Mouse (Mus musculus): ENCODE data around the gene Ddx41. TPM values are rescaled to one million over a fixed set of nuclear protein-coding genes. Genes with fewer than 3 reads are reported as not detected.

The Ddx41 gene
- polyA plus RNA-seq, 1 experiment, result 53.6 TPM

GRCm38 (mm10) chr13:55543447-55543846 lies 7.0 kb upstream of the Ddx41 start:
- H3K27me3 ChIP-seq (ENCODE audit: control insufficient read depth, insufficient read depth, low read length), result no peaks in the 10 kb centered on the region
- H3K27ac ChIP-seq (ENCODE audit: insufficient read depth, low read depth, low read length), result no peak overlapping the region
- H3K4me1 ChIP-seq (ENCODE audit: control insufficient read depth, insufficient read depth, insufficient read length, low read length), result no peaks in the 10 kb centered on the region
- peaks cover 45% of the 10 kb centered on the region for H3K36me3 ChIP-seq (ENCODE audit: control insufficient read depth, insufficient read depth, low read length)
- 88% methylated on average over 8 of the region's 8 CpGs for WGBS
- TF ChIP-seq POLR2A (IDR thresholded peaks at IDR 0.05; ENCODE audit: low read depth, low read length), result no peak
- H3K4me3 ChIP-seq (ENCODE audit: low read depth, low read length), result no peak overlapping the region

- Histone ChIP-seq H3K4me1 (ENCODE audit: control insufficient read depth, insufficient read depth, insufficient read length, low read length) (no peaks in the 10 kb centered on the region), H3K27ac (ENCODE audit: insufficient read depth, low read depth, low read length) (no peak overlapping the region), H3K4me3 (ENCODE audit: low read depth, low read length) (no peak overlapping the region), H3K36me3 (ENCODE audit: control insufficient read depth, insufficient read depth, low read length) (peaks cover 45% of the 10 kb centered on the region), H3K27me3 (ENCODE audit: control insufficient read depth, insufficient read depth, low read length) (no peaks in the 10 kb centered on the region)
- WGBS, result 96% methylated on average over 4 of the region's 4 CpGs
- TF ChIP-seq CTCF (IDR thresholded peaks at IDR 0.05; ENCODE audit: extremely low read depth, insufficient read length, insufficient replicate concordance, low read depth, low read length) (no peak), POLR2A (IDR thresholded peaks at IDR 0.05; ENCODE audit: low read depth, low read length) (no peak)
These were observed 6.4 kb upstream of the Ddx41 start for GRCm38 (mm10) chr13:55542891-55543290.

- TF ChIP-seq POLR2A (IDR thresholded peaks at IDR 0.05; ENCODE audit: low read depth, low read length), result no peak
- no peak for TF ChIP-seq CTCF (IDR thresholded peaks at IDR 0.05; ENCODE audit: extremely low read depth, insufficient read length, insufficient replicate concordance, low read depth, low read length)
- Histone ChIP-seq H3K27me3 (ENCODE audit: control insufficient read depth, insufficient read depth, low read length) (no peaks in the 10 kb centered on the region), H3K27ac (ENCODE audit: insufficient read depth, low read depth, low read length) (no peak overlapping the region), H3K4me3 (ENCODE audit: low read depth, low read length) (no peak overlapping the region), H3K4me1 (ENCODE audit: control insufficient read depth, insufficient read depth, insufficient read length, low read length) (no peaks in the 10 kb centered on the region), H3K36me3 (ENCODE audit: control insufficient read depth, insufficient read depth, low read length) (peaks cover 44% of the 10 kb centered on the region)
- 88% methylated on average over 2 of the region's 2 CpGs for WGBS
These were observed 4.5 kb upstream of the Ddx41 start for GRCm38 (mm10) chr13:55540933-55541332.

GRCm38 (mm10) chr13:55535796-55536193 lies 663 bp downstream of the Ddx41 start:
- peaks cover 34% of the 10 kb centered on the region for H3K36me3 ChIP-seq (ENCODE audit: control insufficient read depth, insufficient read depth, low read length)
- H3K4me3 ChIP-seq (ENCODE audit: low read depth, low read length), result peak overlapping the region; percentile 84
- no peaks in the 10 kb centered on the region for H3K27me3 ChIP-seq (ENCODE audit: control insufficient read depth, insufficient read depth, low read length)
- WGBS, result 16% methylated on average over 17 of the region's 17 CpGs
- H3K4me1 ChIP-seq (ENCODE audit: control insufficient read depth, insufficient read depth, insufficient read length, low read length), result peaks cover 9% of the 10 kb centered on the region
- TF ChIP-seq POLR2A (IDR thresholded peaks at IDR 0.05; ENCODE audit: low read depth, low read length) (no peak), CTCF (IDR thresholded peaks at IDR 0.05; ENCODE audit: extremely low read depth, insufficient read length, insufficient replicate concordance, low read depth, low read length) (no peak)
- no peak overlapping the region for H3K27ac ChIP-seq (ENCODE audit: insufficient read depth, low read depth, low read length)

- Histone ChIP-seq H3K4me3 (ENCODE audit: low read depth, low read length) (peak overlapping the region; percentile 84), H3K27me3 (ENCODE audit: control insufficient read depth, insufficient read depth, low read length) (no peaks in the 10 kb centered on the region), H3K4me1 (ENCODE audit: control insufficient read depth, insufficient read depth, insufficient read length, low read length) (peaks cover 9% of the 10 kb centered on the region), H3K36me3 (ENCODE audit: control insufficient read depth, insufficient read depth, low read length) (peaks cover 38% of the 10 kb centered on the region), H3K27ac (ENCODE audit: insufficient read depth, low read depth, low read length) (no peak overlapping the region)
- TF ChIP-seq CTCF (IDR thresholded peaks at IDR 0.05; ENCODE audit: extremely low read depth, insufficient read length, insufficient replicate concordance, low read depth, low read length), result no peak
- no peak for TF ChIP-seq POLR2A (IDR thresholded peaks at IDR 0.05; ENCODE audit: low read depth, low read length)
- 93% methylated on average over 15 of the region's 15 CpGs for WGBS
These were observed 1.3 kb downstream of the Ddx41 start for GRCm38 (mm10) chr13:55535191-55535590.

- TF ChIP-seq POLR2A (IDR thresholded peaks at IDR 0.05; ENCODE audit: low read depth, low read length) (no peak), CTCF (IDR thresholded peaks at IDR 0.05; ENCODE audit: extremely low read depth, insufficient read length, insufficient replicate concordance, low read depth, low read length) (no peak)
- Histone ChIP-seq H3K4me1 (ENCODE audit: control insufficient read depth, insufficient read depth, insufficient read length, low read length) (peaks cover 2% of the 10 kb centered on the region), H3K4me3 (ENCODE audit: low read depth, low read length) (peak within 1 kb of the TSS; percentile 56), H3K36me3 (ENCODE audit: control insufficient read depth, insufficient read depth, low read length) (peaks cover 32% of the 10 kb centered on the region), H3K27ac (ENCODE audit: insufficient read depth, low read depth, low read length) (peak within 1 kb of the TSS; percentile 71), H3K27me3 (ENCODE audit: control insufficient read depth, insufficient read depth, low read length) (no peaks in the 10 kb centered on the region)
- WGBS, result 42% methylated on average over 8 of the region's 8 CpGs
These were observed 7.1 kb downstream of the Ddx41 start, which contains the start of gene Dok3 for GRCm38 (mm10) chr13:55529198-55529915. Dok3 (minus strand) TSS chr13:55529296.

- no peak for TF ChIP-seq POLR2A (IDR thresholded peaks at IDR 0.05; ENCODE audit: low read depth, low read length)
- no peak for TF ChIP-seq CTCF (IDR thresholded peaks at IDR 0.05; ENCODE audit: extremely low read depth, insufficient read length, insufficient replicate concordance, low read depth, low read length)
- H3K36me3 ChIP-seq (ENCODE audit: control insufficient read depth, insufficient read depth, low read length), result peaks cover 22% of the 10 kb centered on the region
- H3K27me3 ChIP-seq (ENCODE audit: control insufficient read depth, insufficient read depth, low read length), result no peaks in the 10 kb centered on the region
- H3K4me3 ChIP-seq (ENCODE audit: low read depth, low read length), result peak overlapping the region; percentile 56
- WGBS, result 67% methylated on average over 18 of the region's 18 CpGs
- peak overlapping the region; percentile 71 for H3K27ac ChIP-seq (ENCODE audit: insufficient read depth, low read depth, low read length)
- peaks cover 2% of the 10 kb centered on the region for H3K4me1 ChIP-seq (ENCODE audit: control insufficient read depth, insufficient read depth, insufficient read length, low read length)
These were observed 8.4 kb downstream of the Ddx41 start for GRCm38 (mm10) chr13:55527834-55528772.
